ENCODE assay signal across 13 mouse cellular contexts in the genomic region with DNA sequence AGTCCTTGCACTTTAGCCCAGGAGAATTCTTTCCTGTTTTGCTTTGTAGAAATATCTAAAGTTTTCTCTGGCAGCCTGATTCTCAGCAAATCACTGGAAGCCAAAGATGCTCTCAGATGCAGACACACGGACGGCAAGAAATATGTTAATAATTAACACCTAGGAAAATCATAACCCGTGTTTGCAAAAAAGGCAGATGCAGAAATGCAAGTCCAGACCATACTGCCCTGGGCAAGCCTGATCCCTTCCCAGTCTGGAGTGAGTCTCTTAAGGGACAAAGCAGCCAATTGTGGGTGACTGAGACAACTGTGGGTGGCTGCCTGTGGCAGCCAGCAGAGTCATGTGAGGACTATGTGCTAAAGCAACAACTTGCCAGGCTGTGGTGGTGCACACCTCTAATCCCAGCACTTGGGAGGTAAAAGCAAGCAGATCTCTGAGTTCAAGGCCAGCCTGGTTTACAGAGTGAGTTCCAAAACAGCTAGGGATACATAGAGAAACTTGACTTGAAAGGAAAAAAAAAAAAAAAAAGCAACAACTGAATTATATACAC.
DNase-seq lines count a peak whose midpoint lies in the region; ATAC-seq and TF ChIP-seq lines count a peak whose summit lies in the region.
"Had no signal": no experiment of that assay in that cellular context is flagged by ENCODE, and none has a peak within 500 bp of the region (broad histone marks: within the 10 kb centered on the region; RNA-seq: fewer than 3 reads in every experiment).

No protein-coding gene starts in this region.

- no peaks in the 10 kb centered on the region for H3K36me3 ChIP-seq in embryonic facial prominence, embryonic 14.5 days (ENCODE audit: control insufficient read depth, insufficient read depth, low read length)
- H3K36me3 ChIP-seq in embryonic facial prominence, embryonic 10.5 days (replicated peaks), result no peaks in the 10 kb centered on the region
- H3K36me3 ChIP-seq in liver, postnatal 0 days (replicated peaks; ENCODE audit: insufficient read depth, low read length), result no peaks in the 10 kb centered on the region
- no peaks in the 10 kb centered on the region for H3K36me3 ChIP-seq in liver, embryonic 11.5 days (ENCODE audit: control insufficient read depth, insufficient read depth, low read length)
- H3K36me3 ChIP-seq in stomach, postnatal 0 days (ENCODE audit: control insufficient read depth, insufficient read depth, low read length), result no peaks in the 10 kb centered on the region
- H3K36me3 ChIP-seq: heart, embryonic 15.5 days; midbrain, embryonic 10.5 days had no signal

- H3K9me3 ChIP-seq in embryonic facial prominence, embryonic 14.5 days (ENCODE audit: control insufficient read depth, low read length), result peaks cover 4% of the 10 kb centered on the region; the same call in 1 of the 2 replicates
- no peaks in the 10 kb centered on the region for H3K9me3 ChIP-seq in embryonic facial prominence, embryonic 10.5 days
- no peaks in the 10 kb centered on the region; the same call in 1 of the 2 replicates for H3K9me3 ChIP-seq in liver, postnatal 0 days (ENCODE audit: low read length)
- H3K9me3 ChIP-seq in liver, embryonic 11.5 days (ENCODE audit: control insufficient read depth, low read length), result no peaks in the 10 kb centered on the region
- no peaks in the 10 kb centered on the region for H3K9me3 ChIP-seq in stomach, postnatal 0 days (ENCODE audit: control insufficient read depth, low read length)
- H3K9me3 ChIP-seq: heart, embryonic 15.5 days; midbrain, embryonic 10.5 days had no signal

- DNase-seq in embryonic facial prominence, embryonic 14.5 days (ENCODE audit: low spot score), result peak; percentile 18
- no peak for DNase-seq in embryonic facial prominence, embryonic 10.5 days (ENCODE audit: low spot score)
- no peak for DNase-seq in liver, postnatal 0 days
- DNase-seq in liver, embryonic 11.5 days (ENCODE audit: low spot score), result no peak
- DNase-seq in T-cell, adult 2 months (ENCODE audit: low spot score), result peak; percentile 52
- no peak for DNase-seq in stomach, postnatal 0 days (ENCODE audit: low spot score)
- DNase-seq in cerebellum, postnatal 14 days, result no peak
- no peak for DNase-seq in layer of hippocampus, adult 18-20 months (ENCODE audit: low spot score in 2 of 2)
- DNase-seq: cerebellum, adult 8-10 months; liver; right cerebral cortex, postnatal 4 days had no signal

- TF ChIP-seq CTCF in liver, postnatal 0 days (IDR thresholded peaks at IDR 0.05; ENCODE audit: low read depth), result no peak
- TF ChIP-seq CTCF in stomach, postnatal 0 days (IDR thresholded peaks at IDR 0.05; ENCODE audit: low read depth), result no peak

- H3K27ac ChIP-seq in embryonic facial prominence, embryonic 14.5 days (replicated peaks; ENCODE audit: low read depth, low read length), result no peak overlapping the region
- H3K27ac ChIP-seq in embryonic facial prominence, embryonic 10.5 days (replicated peaks), result no peak overlapping the region
- peak overlapping the region; percentile 29; the same call in 1 of the 2 replicates for H3K27ac ChIP-seq in liver, postnatal 0 days (ENCODE audit: low read depth)
- no peak overlapping the region for H3K27ac ChIP-seq in liver, embryonic 11.5 days (ENCODE audit: low read depth, low read length)
- no peak overlapping the region for H3K27ac ChIP-seq in stomach, postnatal 0 days (replicated peaks)
- H3K27ac ChIP-seq: heart, embryonic 15.5 days; midbrain, embryonic 10.5 days had no signal

- no peak for ATAC-seq in embryonic facial prominence, embryonic 14.5 days (ENCODE audit: low read depth)
- no peak for ATAC-seq in liver, postnatal 0 days
- no peak for ATAC-seq in liver, embryonic 11.5 days (replicated peaks; ENCODE audit: low FRiP score)
- peak; percentile 38; the same call in 1 of the 2 replicates for ATAC-seq in stomach, postnatal 0 days (ENCODE audit: low FRiP score, low TSS enrichment)

- 39% methylated on average over 3 of the region's 3 CpGs for WGBS in embryonic facial prominence, embryonic 14.5 days
- 77% methylated on average over 3 of the region's 3 CpGs for WGBS in embryonic facial prominence, embryonic 10.5 days
- 57% methylated on average over 3 of the region's 3 CpGs for WGBS in liver, postnatal 0 days (ENCODE audit: insufficient replicate concordance)
- 74% methylated on average over 3 of the region's 3 CpGs for WGBS in liver, embryonic 11.5 days
- WGBS in stomach, postnatal 0 days, result 60% methylated on average over 3 of the region's 3 CpGs

- no peak for TF ChIP-seq EP300 in liver, postnatal 0 days (IDR thresholded peaks at IDR 0.05; ENCODE audit: low read depth)
- TF ChIP-seq EP300 in stomach, postnatal 0 days (optimal IDR thresholded peaks at IDR 0.05), result no peak

- no peak overlapping the region for H3K4me2 ChIP-seq in embryonic facial prominence, embryonic 14.5 days (ENCODE audit: low read depth, low read length)
- H3K4me2 ChIP-seq in liver, postnatal 0 days (ENCODE audit: low read depth, low read length), result no peak overlapping the region
- no peak overlapping the region for H3K4me2 ChIP-seq in liver, embryonic 11.5 days
- no peak overlapping the region for H3K4me2 ChIP-seq in stomach, postnatal 0 days (replicated peaks; ENCODE audit: low read depth)
- H3K4me2 ChIP-seq: heart, embryonic 15.5 days had no signal

- H3K4me3 ChIP-seq in embryonic facial prominence, embryonic 14.5 days (ENCODE audit: low read depth, low read length), result no peak overlapping the region
- no peak overlapping the region for H3K4me3 ChIP-seq in embryonic facial prominence, embryonic 10.5 days
- H3K4me3 ChIP-seq in liver, postnatal 0 days (ENCODE audit: low read depth, low read length), result no peak overlapping the region
- H3K4me3 ChIP-seq in liver, embryonic 11.5 days (ENCODE audit: low read depth, low read length), result no peak overlapping the region
- no peak overlapping the region for H3K4me3 ChIP-seq in stomach, postnatal 0 days (ENCODE audit: low read depth, low read length)
- H3K4me3 ChIP-seq: heart, embryonic 15.5 days; midbrain, embryonic 10.5 days had no signal

- H3K9ac ChIP-seq in embryonic facial prominence, embryonic 14.5 days (ENCODE audit: low read depth, low read length), result no peak overlapping the region
- H3K9ac ChIP-seq in liver, postnatal 0 days (replicated peaks), result no peak overlapping the region
- H3K9ac ChIP-seq in liver, embryonic 11.5 days (ENCODE audit: low read depth, low read length), result no peak overlapping the region
- H3K9ac ChIP-seq in stomach, postnatal 0 days (ENCODE audit: low read length), result no peak overlapping the region
- H3K9ac ChIP-seq: heart, embryonic 15.5 days had no signal

- no peaks in the 10 kb centered on the region for H3K4me1 ChIP-seq in embryonic facial prominence, embryonic 14.5 days (ENCODE audit: control insufficient read depth, insufficient read depth, low read length)
- no peaks in the 10 kb centered on the region for H3K4me1 ChIP-seq in embryonic facial prominence, embryonic 10.5 days
- H3K4me1 ChIP-seq in liver, postnatal 0 days (ENCODE audit: insufficient read depth), result peaks cover 21% of the 10 kb centered on the region
- H3K4me1 ChIP-seq in liver, embryonic 11.5 days (replicated peaks; ENCODE audit: control insufficient read depth, insufficient read depth, low read length), result no peaks in the 10 kb centered on the region
- H3K4me1 ChIP-seq in stomach, postnatal 0 days (replicated peaks; ENCODE audit: control insufficient read depth, insufficient read depth), result no peaks in the 10 kb centered on the region
- H3K4me1 ChIP-seq: heart, embryonic 15.5 days; midbrain, embryonic 10.5 days had no signal

- no peaks in the 10 kb centered on the region for H3K27me3 ChIP-seq in embryonic facial prominence, embryonic 14.5 days (replicated peaks; ENCODE audit: control insufficient read depth, insufficient read depth, low read length)
- H3K27me3 ChIP-seq in embryonic facial prominence, embryonic 10.5 days (replicated peaks; ENCODE audit: low read depth, poor library complexity, severe bottlenecking), result no peaks in the 10 kb centered on the region
- no peaks in the 10 kb centered on the region for H3K27me3 ChIP-seq in liver, postnatal 0 days (ENCODE audit: insufficient read depth, low read length)
- no peaks in the 10 kb centered on the region for H3K27me3 ChIP-seq in liver, embryonic 11.5 days (replicated peaks; ENCODE audit: control insufficient read depth, insufficient read depth, low read length)
- no peaks in the 10 kb centered on the region for H3K27me3 ChIP-seq in stomach, postnatal 0 days (ENCODE audit: control insufficient read depth, insufficient read depth, low read length)
- H3K27me3 ChIP-seq: heart, embryonic 15.5 days had no signal

Comparison
In these comparisons a context has a peak if more than half of its experiments do, and no peak if none do; other contexts are left out.
1. DNase-seq: peak in embryonic facial prominence, embryonic 14.5 days (single experiment) and T-cell, adult 2 months (single experiment); none in embryonic facial prominence, embryonic 10.5 days (single experiment), liver, postnatal 0 days (single experiment), liver, embryonic 11.5 days (single experiment), stomach, postnatal 0 days (single experiment), cerebellum, postnatal 14 days (0 of 2) and layer of hippocampus, adult 18-20 months (0 of 2).